In genomic region chr10:127971135-127971534, GRCm38 (mm10) we compare ENCODE assay signal across 28 mouse cellular contexts. TPM values are rescaled to one million over a fixed set of nuclear protein-coding genes. Genes with fewer than 3 reads are reported as not detected.
DNase-seq lines count a peak whose midpoint lies in the region; ATAC-seq and TF ChIP-seq lines count a peak whose summit lies in the region.
"Had no signal": no experiment of that assay in that cellular context is flagged by ENCODE, and none has a peak within 500 bp of the region (broad histone marks: within the 10 kb centered on the region; RNA-seq: fewer than 3 reads in every experiment).

No protein-coding gene starts in this region.

- in situ Hi-C loops in ES-E14 (cut with MboI; ENCODE audit: low sequenced_read_pairs in 2 of 2, unreplicated experiment in 2 of 2): no loop called here

- H3K4me3 ChIP-seq in liver, postnatal 0 days (ENCODE audit: low read depth, low read length): no peak overlapping the region
- H3K4me3 ChIP-seq in liver, embryonic 11.5 days (ENCODE audit: low read depth, low read length): no peak overlapping the region
- no peak overlapping the region for H3K4me3 ChIP-seq in ES-E14 (ENCODE audit: insufficient read depth in 1 of 2, low read depth in 1 of 2, low read length in 2 of 2, poor library complexity in 1 of 2, severe bottlenecking in 1 of 2)
- H3K4me3 ChIP-seq: forebrain, embryonic 12.5 days; liver, embryonic 13.5 days; midbrain, embryonic 15.5 days; stomach, embryonic 15.5 days had no signal

- H3K4me1 ChIP-seq in liver, postnatal 0 days (ENCODE audit: insufficient read depth): no peaks in the 10 kb centered on the region
- no peaks in the 10 kb centered on the region for H3K4me1 ChIP-seq in liver, embryonic 11.5 days (replicated peaks; ENCODE audit: control insufficient read depth, insufficient read depth, low read length)
- peaks cover 0 to 2% of the 10 kb centered on the region in 2 experiments; a peak in 1 of 4 replicates for H3K4me1 ChIP-seq in ES-E14 (ENCODE audit: control insufficient read depth in 2 of 2, insufficient read depth in 2 of 2, low read length in 2 of 2, poor library complexity in 1 of 2)
- H3K4me1 ChIP-seq: midbrain, embryonic 15.5 days; stomach, embryonic 15.5 days had no signal

- no peak for TF ChIP-seq EP300 in liver, postnatal 0 days (IDR thresholded peaks at IDR 0.05; ENCODE audit: low read depth)

- no peaks in the 10 kb centered on the region for H3K36me3 ChIP-seq in liver, postnatal 0 days (replicated peaks; ENCODE audit: insufficient read depth, low read length)
- H3K36me3 ChIP-seq in liver, embryonic 11.5 days (ENCODE audit: control insufficient read depth, insufficient read depth, low read length): no peaks in the 10 kb centered on the region
- H3K36me3 ChIP-seq in ES-E14 (ENCODE audit: control insufficient read depth, insufficient read depth, low read length, poor library complexity, severe bottlenecking): no peaks in the 10 kb centered on the region
- H3K36me3 ChIP-seq: forebrain, embryonic 12.5 days; liver, embryonic 13.5 days; midbrain, embryonic 15.5 days; stomach, embryonic 15.5 days had no signal

- no peak for DNase-seq in liver, postnatal 0 days
- DNase-seq in liver, embryonic 11.5 days (ENCODE audit: low spot score): no peak
- no peak for DNase-seq in ES-E14 (ENCODE audit: low read depth, low spot score)
- peak; percentile 53 for DNase-seq in ZHBTc4 (ENCODE audit: low read depth, low spot score)
- DNase-seq in mesoderm, embryonic 11.5 days (ENCODE audit: low read depth, low spot score): peak; percentile 22
- DNase-seq in urinary bladder, adult 2 months (ENCODE audit: low spot score): no peak
- no peak for DNase-seq in ovary, postnatal 14 days (ENCODE audit: low spot score)
- DNase-seq: cerebellum, adult 18-20 months; gastrocnemius, postnatal 14 days; kidney, adult 9 months; liver, embryonic 13.5 days; thymus, postnatal 4 days had no signal

- no peaks in the 10 kb centered on the region for H3K27me3 ChIP-seq in liver, postnatal 0 days (ENCODE audit: insufficient read depth, low read length)
- H3K27me3 ChIP-seq in liver, embryonic 11.5 days (replicated peaks; ENCODE audit: control insufficient read depth, insufficient read depth, low read length): no peaks in the 10 kb centered on the region
- H3K27me3 ChIP-seq: forebrain, embryonic 12.5 days; liver, embryonic 13.5 days; midbrain, embryonic 15.5 days; stomach, embryonic 15.5 days had no signal

- H3K9me3 ChIP-seq in liver, postnatal 0 days (ENCODE audit: low read length): no peaks in the 10 kb centered on the region
- no peaks in the 10 kb centered on the region for H3K9me3 ChIP-seq in liver, embryonic 11.5 days (ENCODE audit: control insufficient read depth, low read length)
- no peaks in the 10 kb centered on the region for H3K9me3 ChIP-seq in ES-E14 (ENCODE audit: control insufficient read depth, insufficient read depth, low read depth, low read length)
- H3K9me3 ChIP-seq: forebrain, embryonic 12.5 days; liver, embryonic 13.5 days; midbrain, embryonic 15.5 days; stomach, embryonic 15.5 days had no signal

- H3K9ac ChIP-seq in liver, postnatal 0 days (replicated peaks): no peak overlapping the region
- no peak overlapping the region for H3K9ac ChIP-seq in liver, embryonic 11.5 days (ENCODE audit: low read depth, low read length)
- H3K9ac ChIP-seq in ES-E14 (ENCODE audit: insufficient read depth, low read depth, low read length, poor library complexity, severe bottlenecking): no peak overlapping the region
- H3K9ac ChIP-seq: forebrain, embryonic 12.5 days; hindbrain, embryonic 14.5 days; liver, embryonic 13.5 days; midbrain, embryonic 15.5 days; stomach, embryonic 15.5 days had no signal

- H3K4me2 ChIP-seq in liver, postnatal 0 days (ENCODE audit: low read depth, low read length): no peak overlapping the region
- no peak overlapping the region for H3K4me2 ChIP-seq in liver, embryonic 11.5 days
- H3K4me2 ChIP-seq: forebrain, embryonic 12.5 days; heart, embryonic 11.5 days; hindbrain, embryonic 14.5 days; liver, embryonic 13.5 days; midbrain, embryonic 15.5 days; stomach, embryonic 15.5 days had no signal

- H3K27ac ChIP-seq in liver, postnatal 0 days (ENCODE audit: low read depth): no peak overlapping the region
- H3K27ac ChIP-seq in liver, embryonic 11.5 days (ENCODE audit: low read depth, low read length): no peak overlapping the region
- no peak overlapping the region for H3K27ac ChIP-seq in ES-E14 (ENCODE audit: insufficient read depth, low read depth, low read length, poor library complexity, severe bottlenecking)
- H3K27ac ChIP-seq: forebrain, embryonic 12.5 days; hindbrain, embryonic 14.5 days; liver, embryonic 13.5 days; midbrain, embryonic 15.5 days had no signal

- WGBS in liver, postnatal 0 days (ENCODE audit: insufficient replicate concordance): 61% methylated on average over 3 of the region's 3 CpGs
- 58% methylated on average over 3 of the region's 3 CpGs for WGBS in liver, embryonic 11.5 days

- TF ChIP-seq CTCF in liver, postnatal 0 days (IDR thresholded peaks at IDR 0.05; ENCODE audit: low read depth): peak; percentile 30; the same call in 1 of the 2 replicates

- ATAC-seq in liver, postnatal 0 days: no peak
- no peak for ATAC-seq in liver, embryonic 11.5 days (replicated peaks; ENCODE audit: low FRiP score)
- ATAC-seq in megakaryocyte progenitor cell, adult 5-6 weeks (replicated peaks; ENCODE audit: poor library complexity): no peak
- ATAC-seq: lung, postnatal 0 days; midbrain, embryonic 15.5 days had no signal

TF ChIP-seq in ES-E14, 5 proteins besides CTCF, POLR2A, EP300 and RAD21:
- TF ChIP-seq ZC3H11A (IDR thresholded peaks at IDR 0.05; ENCODE audit: borderline replicate concordance, low read depth, low read length) (no peak), HCFC1 (IDR thresholded peaks at IDR 0.05; ENCODE audit: borderline replicate concordance, insufficient read depth, low read length) (no peak), CHD2 (IDR thresholded peaks at IDR 0.05; ENCODE audit: low read depth, low read length) (no peak), ZNF384 (IDR thresholded peaks at IDR 0.05; ENCODE audit: low read depth, low read length) (0 out of 2 replicates have a peak, but pooled peaks have one; percentile 37), MAFK (IDR thresholded peaks at IDR 0.05; ENCODE audit: insufficient read depth, low read depth, low read length) (no peak)

RNA-seq across cellular contexts. Expression of gene Hsd17b6, which starts 36.3 kb away (rescaled TPM):
- 29.5 and 32.4 TPM in 2 replicates for polyA plus RNA-seq in liver, postnatal 0 days (2015; fragmentation: Nextera tagmentation; extraction: Ambion mirVana)
- not detected in 2 replicates for polyA plus RNA-seq in liver, embryonic 11.5 days (2014; fragmentation: Nextera tagmentation; extraction: Ambion mirVana)
- total RNA-seq in ES-E14 (2012; rRNA removed): 0.22 TPM in 1 of 2 replicates, not detected in the other
- polyA plus RNA-seq in urinary bladder, adult 2 months (2012; rRNA removed): 0.10 and 0.21 TPM in 2 replicates
- not detected in 2 replicates for total RNA-seq in megakaryocyte progenitor cell, adult 5-6 weeks (2015)
- not detected in 2 replicates for total RNA-seq in megakaryocyte progenitor cell, adult 5-6 weeks (2017)
- total RNA-seq: common myeloid progenitor, adult 5-6 weeks; gastrocnemius, postnatal 14 days; heart, postnatal 25 days; layer of hippocampus, postnatal 25 days; left cerebral cortex, postnatal 14 days; megakaryocyte, adult 5-6 weeks; neutrophil, adult 5-6 weeks had no signal
- polyA plus RNA-seq: adrenal gland, adult 2 months; brain, embryonic 14.5 days; forebrain, embryonic 12.5 days; heart, embryonic 11.5 days; hindbrain, embryonic 14.5 days; liver, embryonic 13.5 days; lung, postnatal 0 days; midbrain, embryonic 15.5 days; spleen, adult 2 months; stomach, embryonic 15.5 days had no signal

RNA-seq across cellular contexts. Expression of gene Prim1, which starts 43.8 kb away (rescaled TPM):
- polyA plus RNA-seq in liver, postnatal 0 days (2015; fragmentation: Nextera tagmentation; extraction: Ambion mirVana): 26.2 and 29.1 TPM in 2 replicates
- polyA plus RNA-seq in liver, embryonic 11.5 days (2014; fragmentation: Nextera tagmentation; extraction: Ambion mirVana): 106 and 112 TPM in 2 replicates
- 51.8 and 63.5 TPM in 2 replicates for total RNA-seq in ES-E14 (2012; rRNA removed)
- 6.5 and 9.6 TPM in 2 replicates for polyA plus RNA-seq in urinary bladder, adult 2 months (2012; rRNA removed)
- total RNA-seq in megakaryocyte progenitor cell, adult 5-6 weeks (2015): 109 and 117 TPM in 2 replicates
- 116 and 131 TPM in 2 replicates for total RNA-seq in megakaryocyte progenitor cell, adult 5-6 weeks (2017)

Comparison
In these comparisons a context has a peak if more than half of its experiments do, and no peak if none do; other contexts are left out.
1. RNA of gene Hsd17b6, which starts 36.3 kb away (polyA plus RNA-seq): 29.5 to 32.4 TPM in liver, postnatal 0 days; 0.10 to 0.21 TPM in urinary bladder, adult 2 months and not detected in liver, embryonic 11.5 days; every median in the first group is over 10 times any median in the second.
2. DNase-seq: peak in ZHBTc4 (single experiment) and mesoderm, embryonic 11.5 days (single experiment); none in liver, postnatal 0 days (single experiment), liver, embryonic 11.5 days (single experiment), ES-E14 (single experiment), urinary bladder, adult 2 months (single experiment) and ovary, postnatal 14 days (single experiment).